Mouse (Mus musculus) ovary, postnatal 14 days (tissue): ENCODE results near the gene Cartpt.
"Not testable (repeated sequence)": the region's sequence is repeated elsewhere in the genome, so short reads cannot be mapped to it uniquely, and the experiment has no call there.

Experiments used
- DNase-seq: peaks from one replicate; pipeline ENCODE4 v3.0.0; 2022; ENCODE audit warnings: low spot score

The Cartpt gene

GRCm38 (mm10) chr13:99855229-99855628 is 45.7 kb downstream of the Cartpt start:
- no peak for DNase-seq

- no peak for DNase-seq
These were observed 47.8 kb downstream of the Cartpt start for GRCm38 (mm10) chr13:99853131-99853530.

- DNase-seq = not testable (repeated sequence)
These were observed 48.5 kb downstream of the Cartpt start for GRCm38 (mm10) chr13:99852416-99852815.

GRCm38 (mm10) chr13:99851026-99851425 is 49.9 kb downstream of the Cartpt start:
- no peak for DNase-seq

- DNase-seq = no peak
These were observed 51.3 kb downstream of the Cartpt start for GRCm38 (mm10) chr13:99849597-99849996.
